Mouse (Mus musculus) lung, adult 2 months (tissue): ENCODE measurements around the gene Lsmem1. TPM values are rescaled to one million over a fixed set of nuclear protein-coding genes. Genes with fewer than 3 reads are reported as not detected.

Source experiments
- DNase-seq: peaks from one replicate; pipeline ENCODE4 v3.0.0; 2022
- H3K4me1 ChIP-seq: fragments of 200-500 bp; 2 replicates; pipeline ENCODE4 v1.6.1; 2011; ENCODE audit warnings: low read length; ENCODE audit not compliant: control insufficient read depth, insufficient read depth
- H3K4me3 ChIP-seq: fragments of 200-500 bp; replicated peaks from 2 replicates; pipeline ENCODE3; 2011; ENCODE audit warnings: low read depth, mild to moderate bottlenecking, control low read depth, low read length; ENCODE audit errors: extremely low read depth
- CTCF ChIP-seq: fragments of 200-500 bp; IDR thresholded peaks from 2 replicates; pipeline ENCODE4 v1.5.1; 2011; ENCODE audit warnings: mild to moderate bottlenecking, low read length, control low read depth; ENCODE audit not compliant: insufficient read depth
- POLR2A ChIP-seq: fragments of 200-500 bp; IDR thresholded peaks from 2 replicates; pipeline ENCODE4 v1.6.1; 2011; ENCODE audit warnings: low read depth, mild to moderate bottlenecking, control low read depth, low read length, borderline replicate concordance; ENCODE audit errors: extremely low read depth
- WGBS: fragments of 180-500 bp; shearing (Covaris S2); methylation state at CpG from one replicate; pipeline ENCODE4 v1.1.7; 2018; 5-methylcytosine and 5-hydroxymethylcytosine counted together
- polyA plus RNA-seq: library from polyadenylated mRNA; depleted of rRNA; stranded (reverse); fragments of >200 nt; gene quantifications from 2 replicates; pipeline ENCODE4 v1.2.3, GENCODE M21; 2012; rRNA removed

The Lsmem1 gene
- 0.18 and 0.53 TPM in 2 replicates for polyA plus RNA-seq

- Histone ChIP-seq H3K4me1 (no peaks in the 10 kb centered on the region; the same call in 1 of the 2 replicates), H3K4me3 (no peak within 1 kb of the TSS)
- WGBS: 81% methylated on average over 8 of the region's 8 CpGs
- DNase-seq: no peak
- TF ChIP-seq POLR2A (no peak), CTCF (no peak)
Measured at GRCm38 (mm10) chr12:40199302-40199701, at the start of gene Lsmem1. Gene Lsmem1 (minus strand): TSS chr12:40199490.

- TF ChIP-seq CTCF: no peak
- no peak for TF ChIP-seq POLR2A
- no peak for DNase-seq
- H3K4me3 ChIP-seq: no peak within 1 kb of the TSS
- peaks cover 2% of the 10 kb centered on the region; the same call in 1 of the 2 replicates for H3K4me1 ChIP-seq
- 51% methylated on average over 5 of the region's 5 CpGs for WGBS
Measured at GRCm38 (mm10) chr12:40248454-40249180, 49.3 kb upstream of the Lsmem1 start, which contains the start of gene Ifrd1. Gene Ifrd1 (minus strand): TSS chr12:40248504.

GRCm38 (mm10) chr12:40247976-40248375 lies 48.7 kb upstream of the Lsmem1 start:
- peaks cover 2% of the 10 kb centered on the region; the same call in 1 of the 2 replicates for H3K4me1 ChIP-seq
- WGBS: 51% methylated on average over 6 of the region's 6 CpGs
- TF ChIP-seq POLR2A (no peak), CTCF (no peak)
- H3K4me3 ChIP-seq: no peak overlapping the region
- DNase-seq: peak; percentile 58

- WGBS: 49% methylated on average over 4 of the region's 4 CpGs
- Histone ChIP-seq H3K4me3 (no peak overlapping the region), H3K4me1 (peaks cover 2% of the 10 kb centered on the region; the same call in 1 of the 2 replicates)
- TF ChIP-seq CTCF (no peak), POLR2A (no peak)
- no peak for DNase-seq
Measured at GRCm38 (mm10) chr12:40247384-40247783, 48.1 kb upstream of the Lsmem1 start.

- DNase-seq: no peak
- TF ChIP-seq POLR2A: no peak
- no peak for TF ChIP-seq CTCF
- WGBS: 84% methylated on average over 7 of the region's 7 CpGs
- no peak overlapping the region for H3K4me3 ChIP-seq
- peaks cover 2% of the 10 kb centered on the region; the same call in 1 of the 2 replicates for H3K4me1 ChIP-seq
Measured at GRCm38 (mm10) chr12:40245434-40245970, 46.2 kb upstream of the Lsmem1 start.

GRCm38 (mm10) chr12:40244926-40245325 lies 45.6 kb upstream of the Lsmem1 start:
- TF ChIP-seq CTCF: no peak
- no peak for TF ChIP-seq POLR2A
- Histone ChIP-seq H3K4me3 (no peak overlapping the region), H3K4me1 (peaks cover 2% of the 10 kb centered on the region; the same call in 1 of the 2 replicates)
- WGBS: 90% methylated on average over 5 of the region's 5 CpGs
- DNase-seq: no peak

GRCm38 (mm10) chr12:40243821-40244221 lies 44.5 kb upstream of the Lsmem1 start:
- DNase-seq: peak; percentile 45
- Histone ChIP-seq H3K4me3 (no peak overlapping the region), H3K4me1 (peaks cover 2% of the 10 kb centered on the region; the same call in 1 of the 2 replicates)
- 34% methylated on average over 11 of the region's 11 CpGs for WGBS
- no peak for TF ChIP-seq POLR2A

- peaks cover 2% of the 10 kb centered on the region; the same call in 1 of the 2 replicates for H3K4me1 ChIP-seq
- DNase-seq: no peak
- WGBS: 77% methylated on average over 4 of the region's 4 CpGs
- no peak overlapping the region for H3K4me3 ChIP-seq
- TF ChIP-seq POLR2A (no peak), CTCF (no peak)
Measured at GRCm38 (mm10) chr12:40243241-40243640, 44.0 kb upstream of the Lsmem1 start.

- no peak for DNase-seq
- Histone ChIP-seq H3K4me1 (no peaks in the 10 kb centered on the region), H3K4me3 (no peak overlapping the region)
- TF ChIP-seq POLR2A (no peak), CTCF (no peak)
- 77% methylated on average over 7 of the region's 7 CpGs for WGBS
Measured at GRCm38 (mm10) chr12:40239161-40239560, 39.9 kb upstream of the Lsmem1 start.

- TF ChIP-seq POLR2A (no peak), CTCF (no peak)
- no peak for DNase-seq
- Histone ChIP-seq H3K4me3 (no peak overlapping the region), H3K4me1 (no peaks in the 10 kb centered on the region)
- WGBS: 100% methylated on average over 1 of the region's 1 CpGs
Measured at GRCm38 (mm10) chr12:40232231-40232630, 32.9 kb upstream of the Lsmem1 start.
